Mouse (Mus musculus): Measurements from ENCODE around the gene 9930111J21Rik1.
"Not testable (repeated sequence)": the region's sequence is repeated elsewhere in the genome, so short reads cannot be mapped to it uniquely, and the experiment has no call there.

The 9930111J21Rik1 gene

DNA sequence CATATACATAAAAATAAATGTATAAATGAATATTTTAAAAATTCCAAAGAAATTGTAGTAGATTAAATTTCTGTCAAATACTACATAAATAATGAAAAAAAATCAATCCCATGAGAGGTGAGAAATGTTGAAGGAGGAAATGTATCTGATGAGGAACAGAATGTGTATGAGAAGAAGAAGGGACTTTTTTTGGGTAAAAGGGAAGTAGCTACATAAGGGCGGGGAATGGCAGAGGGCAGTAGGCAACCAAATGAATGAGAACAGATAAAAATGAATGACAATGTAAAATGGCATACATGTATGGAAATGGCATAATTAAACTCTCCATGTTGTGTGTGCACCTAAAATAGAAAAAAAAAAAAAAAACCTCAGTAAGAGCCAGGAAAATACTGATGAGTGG is 65.6 kb downstream of the 9930111J21Rik1 start:
- no peak for DNase-seq

DNA sequence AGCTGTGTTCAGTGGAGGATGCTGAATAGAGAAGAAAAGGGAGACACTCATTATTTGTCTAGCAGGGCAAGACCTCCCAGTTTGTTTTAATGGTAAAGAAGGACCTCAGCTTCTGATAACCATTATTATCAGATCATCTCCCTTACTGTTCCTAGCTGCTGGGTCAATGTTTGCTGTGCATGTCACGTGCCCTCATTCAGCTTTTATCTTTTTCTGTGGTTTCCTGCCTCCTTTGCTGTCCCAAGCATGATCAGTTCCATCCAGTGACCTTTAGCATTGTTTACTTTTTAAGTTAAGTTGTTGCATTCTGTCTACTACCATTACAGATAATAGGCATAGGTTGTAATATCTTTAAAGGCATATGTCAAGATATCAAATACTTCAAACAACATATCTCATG is 70.7 kb downstream of the 9930111J21Rik1 start:
- DNase-seq, result no peak

DNA sequence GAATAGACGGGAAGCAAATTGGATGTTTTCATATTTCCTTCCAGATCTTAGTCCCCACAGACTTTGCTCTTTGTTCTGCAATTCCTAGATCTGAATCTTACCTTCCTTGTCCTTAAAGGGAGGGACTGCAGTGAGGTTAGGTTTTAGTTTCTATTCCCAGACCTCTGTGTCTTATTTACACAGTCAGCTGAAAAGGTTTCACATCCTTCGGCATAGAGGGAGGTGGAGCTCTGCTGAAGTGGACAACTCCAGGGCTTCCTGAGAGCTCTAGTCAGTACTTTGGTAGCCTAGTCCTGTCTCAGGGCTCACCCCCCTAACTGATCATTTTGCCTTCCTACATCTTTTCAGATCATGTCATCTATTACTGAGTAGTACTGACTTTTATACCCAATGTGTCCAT is 77.2 kb downstream of the 9930111J21Rik1 start, which contains the start of gene Gm5431:
Gm5431 (minus strand) TSS at position 194 of the 400 bp plus-strand sequence.
- DNase-seq, result no peak

DNA sequence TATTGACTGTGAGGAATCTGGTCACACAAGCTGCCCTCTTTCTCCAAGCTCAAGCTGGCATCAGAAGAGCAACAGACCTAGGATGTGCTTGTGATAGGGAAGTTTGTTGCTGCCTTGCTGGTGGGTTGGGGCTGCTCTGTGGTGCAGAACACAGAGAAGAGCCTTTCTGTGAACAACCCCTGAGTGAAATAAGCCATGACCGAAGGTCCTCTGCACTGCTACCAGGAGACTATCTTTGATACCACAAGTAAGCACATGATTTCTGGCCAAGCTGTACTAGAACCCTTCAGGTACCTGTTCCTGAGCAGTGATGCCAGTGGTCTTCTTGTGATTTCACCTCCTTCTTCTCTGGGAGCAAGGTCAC is 77.6 kb downstream of the 9930111J21Rik1 start:
- DNase-seq, result not testable (repeated sequence)

DNA sequence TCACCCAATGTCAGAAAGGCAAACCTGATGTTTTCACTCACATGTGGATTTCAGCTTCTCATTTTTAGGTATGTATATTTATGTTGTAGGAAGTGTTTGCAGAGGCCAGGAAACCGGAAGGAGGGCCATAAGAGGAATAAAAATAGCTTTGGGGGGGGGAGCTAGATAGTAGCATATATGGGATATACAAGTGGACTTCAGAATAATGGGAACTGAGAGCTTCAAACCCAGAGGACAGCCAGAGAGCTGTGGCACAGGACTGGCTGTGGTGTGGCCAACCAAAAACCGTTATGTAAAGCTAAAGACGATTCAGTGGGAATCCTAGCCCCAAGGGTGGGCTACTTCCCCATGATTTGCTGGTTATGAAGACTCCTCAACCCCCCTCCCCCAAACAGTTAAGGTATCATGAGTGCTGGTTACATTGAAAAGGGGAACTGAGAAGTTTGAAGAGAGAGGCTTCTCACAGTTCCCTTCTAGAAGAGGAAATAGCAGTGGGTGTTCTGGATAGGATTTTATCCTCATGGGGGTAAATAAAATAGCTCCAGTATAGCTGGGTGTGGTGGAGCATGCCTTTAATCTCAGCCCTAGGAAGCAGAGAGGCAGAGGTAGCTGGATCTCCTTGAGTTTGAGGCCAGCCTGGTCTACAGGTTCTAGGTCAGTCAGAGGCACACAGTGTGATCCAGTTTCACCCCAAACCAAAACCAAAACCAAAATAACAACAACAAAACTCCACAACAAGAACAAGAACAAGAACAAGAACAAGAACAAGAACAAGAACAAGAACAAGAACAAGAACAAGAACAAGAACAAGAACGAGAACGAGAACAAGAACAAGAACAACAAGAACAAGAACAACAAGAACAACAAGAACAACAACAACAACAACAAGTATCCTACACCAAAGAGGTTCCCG is 78.3 kb downstream of the 9930111J21Rik1 start:
- DNase-seq, result not testable (repeated sequence)

DNA sequence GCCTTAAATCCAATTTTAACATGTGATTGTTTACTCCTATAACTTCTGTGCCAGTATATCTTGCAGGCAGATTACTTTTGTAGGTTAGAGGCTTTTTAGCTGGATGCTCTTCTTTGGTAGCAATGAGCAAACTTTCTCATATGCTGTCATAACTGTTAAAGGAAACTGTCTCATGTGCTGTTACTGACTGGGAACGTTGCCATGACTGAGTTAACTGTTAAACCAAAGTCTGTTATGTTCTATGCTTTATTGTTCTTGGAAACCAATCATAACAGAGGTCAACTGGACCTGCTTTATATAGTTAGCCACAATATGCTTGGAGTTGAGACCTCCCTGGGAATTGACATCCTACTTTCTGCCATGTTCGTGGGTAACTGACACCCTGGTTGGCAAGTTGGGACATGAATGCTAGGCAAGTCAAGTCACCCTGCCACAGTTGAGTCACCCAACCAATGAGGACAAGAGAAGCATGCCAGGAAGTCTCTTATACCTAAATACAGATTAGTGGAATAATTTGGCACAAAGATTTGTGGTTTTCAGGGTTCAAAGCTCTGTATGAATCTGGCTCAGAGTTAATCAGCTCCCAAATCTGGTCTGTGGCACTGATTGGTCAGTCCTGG is 80.3 kb downstream of the 9930111J21Rik1 start:
- no peak for DNase-seq

Measured in lung, postnatal 4 days (tissue).